Mouse (Mus musculus) heart, postnatal 0 days (tissue): ENCODE measurements at regions not wholly inside any gene's neighbourhood (a gene's known extent, or its start where the extent isn't known, plus 50 kb on each side); places are given as distances from the start of the nearest gene placed in this dataset.

ENCODE experiments used
- CTCF ChIP-seq: IDR thresholded peaks from 2 replicates; pipeline ENCODE4 v1.5.1; 2016; ENCODE audit warnings: antibody characterized with exemption, control low read depth, low read depth
- EP300 ChIP-seq: IDR thresholded peaks from 2 replicates; pipeline ENCODE4 v1.6.1; 2016; ENCODE audit warnings: antibody characterized with exemption, low read depth

DNA sequence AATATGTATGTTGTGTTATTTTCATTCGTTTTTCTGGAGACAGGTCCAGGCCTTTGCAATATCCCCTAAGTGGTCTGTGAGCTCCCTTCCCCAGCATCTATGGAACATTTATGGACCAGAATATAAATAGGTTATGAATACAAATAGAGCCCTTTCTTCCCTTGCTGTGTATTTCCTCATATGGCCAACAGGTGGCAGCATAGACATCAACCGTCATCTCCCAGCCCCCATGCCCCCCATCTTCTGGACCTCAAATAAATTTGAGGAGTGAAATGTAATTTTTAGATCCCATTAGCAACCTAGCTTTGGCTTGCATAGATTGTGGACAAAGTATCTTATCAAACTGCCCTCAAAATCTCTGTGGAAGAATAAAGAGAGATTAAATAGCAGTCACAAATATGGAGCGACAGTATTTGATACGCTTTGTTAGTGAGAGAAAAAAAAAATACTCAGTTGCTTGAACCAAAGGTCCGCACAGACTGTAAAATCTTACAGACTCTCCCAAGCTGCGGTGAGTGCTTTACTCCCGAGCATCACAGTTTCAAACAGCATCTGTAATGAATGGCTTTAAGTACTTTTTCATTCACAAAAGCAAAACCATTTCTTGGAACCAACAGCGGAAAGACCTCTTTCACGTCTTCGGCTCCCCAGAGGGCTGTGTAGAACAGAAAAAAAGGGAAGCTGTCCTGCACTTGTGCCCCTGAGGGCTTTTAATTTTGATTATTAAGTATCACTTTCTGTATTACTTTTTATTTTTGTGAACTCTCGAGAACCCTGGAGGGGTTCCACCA, 101.6 kb downstream of the Zfp281 start:
- TF ChIP-seq EP300 (no peak), CTCF (peak; percentile 56)
